Mouse (Mus musculus): ENCODE measurements at regions not wholly inside any gene's neighbourhood (a gene's known extent, or its start where the extent isn't known, plus 50 kb on each side); places are given as distances from the start of the nearest gene placed in this dataset.

- no peak overlapping the region for H3K27ac ChIP-seq (ENCODE audit: low read depth, low read length)
- no peaks in the 10 kb centered on the region for H3K9me3 ChIP-seq (ENCODE audit: control insufficient read depth, low read length)
- H3K4me1 ChIP-seq (ENCODE audit: control insufficient read depth, insufficient read depth, low read length) = peaks cover 19% of the 10 kb centered on the region
- no peak overlapping the region for H3K4me2 ChIP-seq (replicated peaks; ENCODE audit: low read depth, low read length)
- ATAC-seq (ENCODE audit: low FRiP score, low TSS enrichment) = no peak
- H3K27me3 ChIP-seq (ENCODE audit: control insufficient read depth, insufficient read depth, low read length) = no peaks in the 10 kb centered on the region
- H3K36me3 ChIP-seq (ENCODE audit: control insufficient read depth, insufficient read depth, low read length) = no peaks in the 10 kb centered on the region
- no peak overlapping the region for H3K9ac ChIP-seq (ENCODE audit: low read depth, low read length)
- WGBS = 87% methylated on average over 6 of the region's 6 CpGs
- H3K4me3 ChIP-seq (ENCODE audit: low read length) = no peak overlapping the region
These were observed 124.8 kb upstream of the Klf14 start for GRCm38 (mm10) chr6:31083701-31084100.

- Histone ChIP-seq H3K4me2 (replicated peaks; ENCODE audit: low read depth, low read length) (no peak overlapping the region), H3K9me3 (ENCODE audit: control insufficient read depth, low read length) (no peaks in the 10 kb centered on the region), H3K9ac (ENCODE audit: low read depth, low read length) (no peak overlapping the region), H3K4me1 (ENCODE audit: control insufficient read depth, insufficient read depth, low read length) (peaks cover 24% of the 10 kb centered on the region), H3K27me3 (ENCODE audit: control insufficient read depth, insufficient read depth, low read length) (no peaks in the 10 kb centered on the region), H3K36me3 (ENCODE audit: control insufficient read depth, insufficient read depth, low read length) (no peaks in the 10 kb centered on the region), H3K4me3 (ENCODE audit: low read length) (no peak overlapping the region), H3K27ac (ENCODE audit: low read depth, low read length) (no peak overlapping the region)
- 88% methylated on average over 8 of the region's 8 CpGs for WGBS
- no peak for ATAC-seq (ENCODE audit: low FRiP score, low TSS enrichment)
These were observed 126.3 kb upstream of the Klf14 start for GRCm38 (mm10) chr6:31085063-31085759.

DNA sequence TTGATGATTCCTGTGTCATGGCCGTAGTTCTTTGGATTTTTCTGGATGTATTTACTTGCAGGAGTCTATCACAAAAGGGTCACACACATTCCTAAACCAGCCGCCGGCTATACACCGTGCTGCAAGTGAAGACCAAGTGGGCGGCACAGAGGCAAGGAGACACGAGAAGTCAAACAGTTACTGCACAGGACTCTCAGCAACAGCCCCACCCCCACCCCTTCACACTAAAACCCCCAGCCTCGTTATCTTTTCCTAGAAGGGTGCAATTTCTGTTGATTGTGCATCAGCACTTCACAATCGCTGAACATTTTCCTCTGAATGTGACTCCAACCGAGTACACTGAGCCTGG, 126.9 kb upstream of the Klf14 start:
- Histone ChIP-seq H3K36me3 (ENCODE audit: control insufficient read depth, insufficient read depth, low read length) (no peaks in the 10 kb centered on the region), H3K9ac (ENCODE audit: low read depth, low read length) (no peak overlapping the region), H3K4me3 (ENCODE audit: low read length) (no peak overlapping the region), H3K4me1 (ENCODE audit: control insufficient read depth, insufficient read depth, low read length) (peaks cover 24% of the 10 kb centered on the region), H3K27me3 (ENCODE audit: control insufficient read depth, insufficient read depth, low read length) (no peaks in the 10 kb centered on the region), H3K4me2 (replicated peaks; ENCODE audit: low read depth, low read length) (no peak overlapping the region), H3K9me3 (ENCODE audit: control insufficient read depth, low read length) (no peaks in the 10 kb centered on the region), H3K27ac (ENCODE audit: low read depth, low read length) (no peak overlapping the region)
- no peak for ATAC-seq (ENCODE audit: low FRiP score, low TSS enrichment)
- whole genome bisulfite sequencing = 70% methylated on average over 9 of the region's 9 CpGs

DNA sequence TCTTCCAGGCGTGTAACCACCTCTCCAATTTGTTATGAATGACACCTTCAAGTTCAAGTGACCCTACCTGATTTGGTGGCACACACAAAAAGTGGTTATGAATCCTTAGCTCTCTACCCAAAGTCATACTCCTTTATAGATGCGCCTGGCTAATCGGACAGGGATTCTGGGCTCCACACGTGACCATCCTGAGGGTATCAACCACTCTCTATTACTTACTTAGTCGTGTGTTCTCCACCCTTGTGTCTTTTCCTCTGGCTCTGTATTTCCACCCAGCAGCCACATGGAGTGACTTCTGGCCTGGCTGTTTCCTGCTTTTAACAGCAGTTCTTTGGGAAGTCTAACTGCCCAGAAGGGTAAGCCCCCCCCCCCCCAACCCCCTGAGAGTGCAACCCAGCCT, 127.4 kb upstream of the Klf14 start:
- Histone ChIP-seq H3K4me2 (replicated peaks; ENCODE audit: low read depth, low read length) (no peak overlapping the region), H3K4me1 (ENCODE audit: control insufficient read depth, insufficient read depth, low read length) (peaks cover 24% of the 10 kb centered on the region), H3K27me3 (ENCODE audit: control insufficient read depth, insufficient read depth, low read length) (no peaks in the 10 kb centered on the region), H3K27ac (ENCODE audit: low read depth, low read length) (no peak overlapping the region), H3K9ac (ENCODE audit: low read depth, low read length) (no peak overlapping the region), H3K4me3 (ENCODE audit: low read length) (no peak overlapping the region), H3K36me3 (ENCODE audit: control insufficient read depth, insufficient read depth, low read length) (no peaks in the 10 kb centered on the region), H3K9me3 (ENCODE audit: control insufficient read depth, low read length) (no peaks in the 10 kb centered on the region)
- no peak for ATAC-seq (ENCODE audit: low FRiP score, low TSS enrichment)
- 89% methylated on average over 5 of the region's 5 CpGs for WGBS

GRCm38 (mm10) chr6:31086798-31087360, 128.0 kb upstream of the Klf14 start:
- Histone ChIP-seq H3K36me3 (ENCODE audit: control insufficient read depth, insufficient read depth, low read length) (no peaks in the 10 kb centered on the region), H3K4me1 (ENCODE audit: control insufficient read depth, insufficient read depth, low read length) (peaks cover 24% of the 10 kb centered on the region), H3K27ac (ENCODE audit: low read depth, low read length) (no peak overlapping the region), H3K4me2 (replicated peaks; ENCODE audit: low read depth, low read length) (no peak overlapping the region), H3K9me3 (ENCODE audit: control insufficient read depth, low read length) (no peaks in the 10 kb centered on the region), H3K4me3 (ENCODE audit: low read length) (no peak overlapping the region), H3K9ac (ENCODE audit: low read depth, low read length) (no peak overlapping the region), H3K27me3 (ENCODE audit: control insufficient read depth, insufficient read depth, low read length) (no peaks in the 10 kb centered on the region)
- WGBS = 68% methylated on average over 7 of the region's 7 CpGs
- no peak for ATAC-seq (ENCODE audit: low FRiP score, low TSS enrichment)

DNA sequence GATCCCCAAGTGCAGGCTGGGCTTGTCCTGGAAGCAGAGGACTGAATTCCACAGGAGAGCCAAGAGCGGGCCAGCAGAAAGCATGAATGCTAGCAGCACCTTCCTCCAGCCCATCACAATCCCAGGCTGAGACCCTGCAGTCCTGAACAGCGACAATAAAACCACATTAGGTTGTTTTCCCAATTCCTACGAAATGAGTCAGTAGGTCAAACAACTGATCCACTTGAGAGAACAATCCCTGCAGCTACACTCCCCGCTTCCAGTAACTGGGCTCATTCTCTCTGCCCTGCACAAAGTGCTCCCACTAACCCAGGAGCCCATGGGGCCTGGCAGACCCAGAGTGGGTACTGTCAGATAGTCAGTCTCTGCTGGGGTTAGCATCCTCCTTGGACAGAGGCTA, 128.6 kb upstream of the Klf14 start:
- 18% methylated on average over 4 of the region's 4 CpGs for WGBS
- no peak overlapping the region for H3K9ac ChIP-seq (ENCODE audit: low read depth, low read length)
- no peak overlapping the region for H3K27ac ChIP-seq (ENCODE audit: low read depth, low read length)
- H3K36me3 ChIP-seq (ENCODE audit: control insufficient read depth, insufficient read depth, low read length) = no peaks in the 10 kb centered on the region
- H3K4me2 ChIP-seq (replicated peaks; ENCODE audit: low read depth, low read length) = no peak overlapping the region
- H3K4me3 ChIP-seq (ENCODE audit: low read length) = no peak overlapping the region
- peaks cover 21% of the 10 kb centered on the region for H3K4me1 ChIP-seq (ENCODE audit: control insufficient read depth, insufficient read depth, low read length)
- no peaks in the 10 kb centered on the region for H3K9me3 ChIP-seq (ENCODE audit: control insufficient read depth, low read length)
- no peak for ATAC-seq (ENCODE audit: low FRiP score, low TSS enrichment)
- no peaks in the 10 kb centered on the region for H3K27me3 ChIP-seq (ENCODE audit: control insufficient read depth, insufficient read depth, low read length)

DNA sequence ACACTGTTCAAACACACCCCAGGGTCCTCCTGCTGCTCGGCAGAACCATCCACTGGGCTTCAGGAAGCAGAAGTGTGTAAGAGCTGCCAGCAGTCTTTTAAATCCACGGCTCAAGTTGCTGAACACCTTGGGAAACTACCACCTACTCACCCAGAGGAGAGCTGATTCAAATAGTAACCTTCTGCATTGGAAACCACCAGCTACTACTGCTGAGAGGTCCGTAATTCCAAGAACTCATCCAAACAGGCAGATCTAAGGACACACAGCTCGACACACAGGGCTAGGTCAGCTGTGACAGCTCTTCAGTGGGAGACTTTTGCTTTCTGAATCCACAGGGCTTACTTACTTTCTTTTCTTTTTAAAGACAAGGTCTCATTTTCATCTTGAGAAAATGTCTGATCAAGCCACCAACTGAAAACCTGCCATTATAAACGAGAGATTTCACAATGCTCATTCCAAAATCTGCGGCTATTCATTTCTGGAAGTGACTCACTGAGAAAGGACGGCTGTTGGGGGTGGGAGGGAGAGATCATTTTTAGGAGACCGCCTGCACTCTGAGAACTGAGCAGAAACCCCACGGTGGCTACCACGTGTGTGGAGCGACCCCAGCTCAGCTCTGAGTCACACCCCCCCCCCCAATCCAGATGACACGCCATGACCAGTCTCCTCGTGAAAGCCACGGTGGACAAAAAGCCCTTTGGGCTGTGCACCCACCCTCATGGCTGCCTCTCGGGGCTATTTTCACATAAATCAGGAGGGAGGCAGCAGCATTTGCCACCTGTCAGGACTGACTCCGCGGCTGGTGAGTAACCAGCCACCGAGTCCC, 129.5 kb upstream of the Klf14 start:
- H3K4me1 ChIP-seq (ENCODE audit: control insufficient read depth, insufficient read depth, low read length) = peaks cover 21% of the 10 kb centered on the region
- H3K4me2 ChIP-seq (replicated peaks; ENCODE audit: low read depth, low read length) = peak overlapping the region; percentile 59
- H3K9me3 ChIP-seq (ENCODE audit: control insufficient read depth, low read length) = no peaks in the 10 kb centered on the region
- H3K27ac ChIP-seq (ENCODE audit: low read depth, low read length) = no peak overlapping the region
- 8% methylated on average over 18 of the region's 18 CpGs for WGBS
- 0 out of 2 replicates have a peak overlapping the region, but pooled peaks have one; percentile 13 for H3K9ac ChIP-seq (ENCODE audit: low read depth, low read length)
- ATAC-seq (ENCODE audit: low FRiP score, low TSS enrichment) = peak; percentile 46; the same call in 1 of the 2 replicates
- peak overlapping the region; percentile 32 for H3K4me3 ChIP-seq (ENCODE audit: low read length)
- H3K36me3 ChIP-seq (ENCODE audit: control insufficient read depth, insufficient read depth, low read length) = no peaks in the 10 kb centered on the region
- no peaks in the 10 kb centered on the region for H3K27me3 ChIP-seq (ENCODE audit: control insufficient read depth, insufficient read depth, low read length)

GRCm38 (mm10) chr6:31088973-31089368, 130.1 kb upstream of the Klf14 start:
- H3K36me3 ChIP-seq (ENCODE audit: control insufficient read depth, insufficient read depth, low read length) = no peaks in the 10 kb centered on the region
- 0 out of 2 replicates have a peak overlapping the region, but pooled peaks have one; percentile 13 for H3K9ac ChIP-seq (ENCODE audit: low read depth, low read length)
- no peak; the same call in 1 of the 2 replicates for ATAC-seq (ENCODE audit: low FRiP score, low TSS enrichment)
- no peaks in the 10 kb centered on the region for H3K27me3 ChIP-seq (ENCODE audit: control insufficient read depth, insufficient read depth, low read length)
- WGBS = 6% methylated on average over 5 of the region's 5 CpGs
- H3K4me3 ChIP-seq (ENCODE audit: low read length) = peak overlapping the region; percentile 32
- H3K27ac ChIP-seq (ENCODE audit: low read depth, low read length) = no peak overlapping the region
- H3K4me2 ChIP-seq (replicated peaks; ENCODE audit: low read depth, low read length) = peak overlapping the region; percentile 59
- H3K9me3 ChIP-seq (ENCODE audit: control insufficient read depth, low read length) = no peaks in the 10 kb centered on the region
- H3K4me1 ChIP-seq (ENCODE audit: control insufficient read depth, insufficient read depth, low read length) = peaks cover 21% of the 10 kb centered on the region

GRCm38 (mm10) chr6:31090288-31090687, 131.4 kb upstream of the Klf14 start:
- H3K4me3 ChIP-seq (ENCODE audit: low read length) = no peak overlapping the region
- no peak for ATAC-seq (ENCODE audit: low FRiP score, low TSS enrichment)
- peaks cover 21% of the 10 kb centered on the region for H3K4me1 ChIP-seq (ENCODE audit: control insufficient read depth, insufficient read depth, low read length)
- H3K27me3 ChIP-seq (ENCODE audit: control insufficient read depth, insufficient read depth, low read length) = no peaks in the 10 kb centered on the region
- no peak overlapping the region for H3K4me2 ChIP-seq (replicated peaks; ENCODE audit: low read depth, low read length)
- no peaks in the 10 kb centered on the region for H3K9me3 ChIP-seq (ENCODE audit: control insufficient read depth, low read length)
- H3K27ac ChIP-seq (ENCODE audit: low read depth, low read length) = no peak overlapping the region
- H3K36me3 ChIP-seq (ENCODE audit: control insufficient read depth, insufficient read depth, low read length) = no peaks in the 10 kb centered on the region
- H3K9ac ChIP-seq (ENCODE audit: low read depth, low read length) = no peak overlapping the region
- 88% methylated on average over 6 of the region's 6 CpGs for WGBS
